Mouse (Mus musculus): ENCODE data around the gene Zyx. TPM values are rescaled to one million over a fixed set of nuclear protein-coding genes. Genes with fewer than 3 reads are reported as not detected.
A peak's percentile ranks its signal among the peaks of the same experiment; 100 is the strongest.

Zyx gene
- polyA plus RNA-seq, 1 experiment, result 467 TPM

DNA sequence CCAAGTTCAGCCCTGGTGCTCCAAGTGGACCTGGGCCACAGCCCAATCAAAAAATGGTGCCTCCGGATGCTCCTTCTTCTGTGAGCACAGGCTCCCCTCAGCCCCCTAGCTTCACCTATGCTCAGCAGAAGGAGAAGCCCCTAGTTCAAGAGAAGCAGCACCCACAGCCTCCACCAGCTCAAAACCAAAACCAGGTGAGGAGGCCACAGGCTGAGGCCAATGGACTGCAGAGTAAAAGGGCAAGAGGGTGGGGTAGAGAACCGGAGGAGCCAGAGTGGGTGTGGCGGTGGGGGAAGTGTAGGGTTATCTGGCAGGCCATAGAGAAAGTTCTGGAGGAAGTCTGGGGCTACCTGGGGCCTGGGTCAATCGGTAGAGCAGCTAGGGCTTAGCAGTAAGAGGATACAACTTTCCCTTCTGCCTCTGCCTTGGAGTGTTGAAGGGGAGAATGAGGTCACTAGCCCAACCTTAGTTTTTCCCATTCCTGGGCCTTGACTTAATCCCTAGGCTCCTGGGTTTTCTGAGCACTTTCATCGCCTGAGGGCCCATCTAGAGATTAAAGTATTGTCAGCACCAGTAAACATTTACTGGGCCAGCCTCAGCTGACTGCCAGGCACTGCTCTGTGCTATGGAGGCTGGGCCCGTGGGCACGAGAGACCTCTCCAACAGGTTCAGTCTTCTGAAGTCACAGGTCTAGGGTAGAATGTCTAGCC, 2.5 kb downstream of the Zyx start:
- peak overlapping the region; percentile 98 for H3K4me3 ChIP-seq
- peaks cover 64% of the 10 kb centered on the region for H3K79me2 ChIP-seq (ENCODE audit: control insufficient read depth, insufficient read depth)
- TF ChIP-seq SRF (IDR thresholded peaks at IDR 0.05; ENCODE audit: control insufficient read depth, insufficient read length, low read depth) (no peak), POLR2A (IDR thresholded peaks at IDR 0.05; ENCODE audit: insufficient read length, low read depth) (peak; percentile 35), CEBPB (IDR thresholded peaks at IDR 0.05; ENCODE audit: insufficient read depth, poor library complexity, severe bottlenecking) (no peak), MYOD1 (IDR thresholded peaks at IDR 0.05; ENCODE audit: control insufficient read depth in 1 of 3, insufficient read length in 2 of 3, low read depth in 2 of 3) (no peak), POLR2AphosphoS2 (IDR thresholded peaks at IDR 0.05; ENCODE audit: insufficient read length, low read depth) (peak; percentile 45)
- H3K36me3 ChIP-seq (ENCODE audit: control insufficient read depth, insufficient read depth), result peaks cover 47% of the 10 kb centered on the region
- H3ac ChIP-seq (ENCODE audit: control insufficient read depth, insufficient read length), result peak overlapping the region; percentile 97
- H3K4me2 ChIP-seq (ENCODE audit: low read depth), result peak overlapping the region; percentile 89
- H3K27me3 ChIP-seq (ENCODE audit: control insufficient read depth, insufficient read depth, insufficient read length), result no peaks in the 10 kb centered on the region

DNA sequence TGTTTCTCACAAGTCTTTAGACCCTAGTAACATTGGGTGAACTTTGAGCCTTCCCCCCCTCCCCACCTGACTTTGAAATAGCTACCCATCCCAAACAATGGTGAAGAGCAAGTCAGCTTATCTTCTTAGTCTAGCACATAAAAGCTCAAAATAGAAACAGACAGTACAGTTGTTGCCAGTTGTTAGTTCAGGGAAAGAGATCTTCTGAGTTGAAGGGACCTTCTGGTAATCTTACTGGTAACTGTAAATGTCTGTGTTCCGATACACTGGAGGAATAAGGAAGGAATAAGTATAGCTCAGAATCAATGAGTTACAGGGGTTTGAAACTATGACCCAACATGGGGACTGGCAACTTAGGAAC, 3.0 kb downstream of the Zyx start:
- H3K79me2 ChIP-seq (ENCODE audit: control insufficient read depth, insufficient read depth), result peaks cover 64% of the 10 kb centered on the region
- H3K36me3 ChIP-seq (ENCODE audit: control insufficient read depth, insufficient read depth), result peaks cover 52% of the 10 kb centered on the region
- H3K4me3 ChIP-seq, result peak overlapping the region; percentile 98
- TF ChIP-seq POLR2AphosphoS2 (IDR thresholded peaks at IDR 0.05; ENCODE audit: insufficient read length, low read depth) (no peak), TCF12 (IDR thresholded peaks at IDR 0.05; ENCODE audit: insufficient read depth, poor library complexity, severe bottlenecking) (no peak), MYOD1 (IDR thresholded peaks at IDR 0.05; ENCODE audit: control insufficient read depth in 1 of 3, insufficient read length in 2 of 3, low read depth in 2 of 3) (no peak), MYOG (IDR thresholded peaks at IDR 0.05; ENCODE audit: control insufficient read depth in 1 of 3, insufficient read depth in 1 of 3, insufficient read length in 2 of 3, low read depth in 2 of 3) (no peak), TCF3 (IDR thresholded peaks at IDR 0.05; ENCODE audit: insufficient read length, low read depth) (no peak), E2F4 (IDR thresholded peaks at IDR 0.05; ENCODE audit: insufficient read depth) (no peak)
- H3K27me3 ChIP-seq (ENCODE audit: control insufficient read depth, insufficient read depth, insufficient read length), result no peaks in the 10 kb centered on the region
- H3ac ChIP-seq (ENCODE audit: control insufficient read depth, insufficient read length), result no peak overlapping the region
- peak overlapping the region; percentile 89 for H3K4me2 ChIP-seq (ENCODE audit: low read depth)

DNA sequence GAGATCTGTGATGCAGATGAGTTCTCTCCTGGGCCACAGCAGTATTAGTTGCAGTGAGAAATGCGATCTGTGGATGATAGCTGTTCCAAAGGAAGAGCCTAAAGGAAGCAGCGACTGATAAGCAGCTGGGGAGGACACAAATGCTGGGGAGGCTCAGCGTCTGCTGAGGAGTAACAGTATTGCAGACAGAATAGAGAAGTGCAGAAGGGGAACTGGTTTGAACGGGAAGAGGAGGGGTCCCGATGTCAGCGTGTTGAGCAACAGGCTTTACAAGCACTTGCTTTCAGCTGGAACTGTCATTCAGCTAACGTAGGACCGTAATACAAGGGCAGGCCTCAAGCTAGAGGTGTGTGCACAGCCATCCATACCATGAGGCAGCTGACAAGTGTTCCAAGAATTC, 3.8 kb downstream of the Zyx start:
- no peak overlapping the region for H3ac ChIP-seq (ENCODE audit: control insufficient read depth, insufficient read length)
- peak overlapping the region; percentile 98 for H3K4me3 ChIP-seq
- H3K27me3 ChIP-seq (ENCODE audit: control insufficient read depth, insufficient read depth, insufficient read length), result no peaks in the 10 kb centered on the region
- peaks cover 64% of the 10 kb centered on the region for H3K79me2 ChIP-seq (ENCODE audit: control insufficient read depth, insufficient read depth)
- H3K4me2 ChIP-seq (ENCODE audit: low read depth), result peak overlapping the region; percentile 89
- H3K36me3 ChIP-seq (ENCODE audit: control insufficient read depth, insufficient read depth), result peaks cover 60% of the 10 kb centered on the region
- TF ChIP-seq MAX (IDR thresholded peaks at IDR 0.05; ENCODE audit: low read depth) (no peak), USF1 (IDR thresholded peaks at IDR 0.05; ENCODE audit: low read depth) (no peak), TCF3 (IDR thresholded peaks at IDR 0.05; ENCODE audit: insufficient read length, low read depth) (no peak), CEBPB (IDR thresholded peaks at IDR 0.05; ENCODE audit: insufficient read depth, poor library complexity, severe bottlenecking) (0 out of 2 replicates have a peak, but pooled peaks have one; percentile 22), POLR2A (IDR thresholded peaks at IDR 0.05; ENCODE audit: insufficient read length, low read depth) (peak; percentile 54), SRF (IDR thresholded peaks at IDR 0.05; ENCODE audit: control insufficient read depth, insufficient read length, low read depth) (no peak), MYOG (IDR thresholded peaks at IDR 0.05; ENCODE audit: control insufficient read depth in 1 of 3, insufficient read depth in 1 of 3, insufficient read length in 2 of 3, low read depth in 2 of 3) (peak in 1 of 3 experiments; percentile 5), REST (IDR thresholded peaks at IDR 0.05; ENCODE audit: insufficient read depth, insufficient read length) (no peak), MYOD1 (IDR thresholded peaks at IDR 0.05; ENCODE audit: control insufficient read depth in 1 of 3, insufficient read length in 2 of 3, low read depth in 2 of 3) (peak in 1 of 3 experiments; percentile 50), E2F4 (IDR thresholded peaks at IDR 0.05; ENCODE audit: insufficient read depth) (no peak), POLR2AphosphoS2 (IDR thresholded peaks at IDR 0.05; ENCODE audit: insufficient read length, low read depth) (peak; percentile 65), TCF12 (IDR thresholded peaks at IDR 0.05; ENCODE audit: insufficient read depth, poor library complexity, severe bottlenecking) (no peak)

DNA sequence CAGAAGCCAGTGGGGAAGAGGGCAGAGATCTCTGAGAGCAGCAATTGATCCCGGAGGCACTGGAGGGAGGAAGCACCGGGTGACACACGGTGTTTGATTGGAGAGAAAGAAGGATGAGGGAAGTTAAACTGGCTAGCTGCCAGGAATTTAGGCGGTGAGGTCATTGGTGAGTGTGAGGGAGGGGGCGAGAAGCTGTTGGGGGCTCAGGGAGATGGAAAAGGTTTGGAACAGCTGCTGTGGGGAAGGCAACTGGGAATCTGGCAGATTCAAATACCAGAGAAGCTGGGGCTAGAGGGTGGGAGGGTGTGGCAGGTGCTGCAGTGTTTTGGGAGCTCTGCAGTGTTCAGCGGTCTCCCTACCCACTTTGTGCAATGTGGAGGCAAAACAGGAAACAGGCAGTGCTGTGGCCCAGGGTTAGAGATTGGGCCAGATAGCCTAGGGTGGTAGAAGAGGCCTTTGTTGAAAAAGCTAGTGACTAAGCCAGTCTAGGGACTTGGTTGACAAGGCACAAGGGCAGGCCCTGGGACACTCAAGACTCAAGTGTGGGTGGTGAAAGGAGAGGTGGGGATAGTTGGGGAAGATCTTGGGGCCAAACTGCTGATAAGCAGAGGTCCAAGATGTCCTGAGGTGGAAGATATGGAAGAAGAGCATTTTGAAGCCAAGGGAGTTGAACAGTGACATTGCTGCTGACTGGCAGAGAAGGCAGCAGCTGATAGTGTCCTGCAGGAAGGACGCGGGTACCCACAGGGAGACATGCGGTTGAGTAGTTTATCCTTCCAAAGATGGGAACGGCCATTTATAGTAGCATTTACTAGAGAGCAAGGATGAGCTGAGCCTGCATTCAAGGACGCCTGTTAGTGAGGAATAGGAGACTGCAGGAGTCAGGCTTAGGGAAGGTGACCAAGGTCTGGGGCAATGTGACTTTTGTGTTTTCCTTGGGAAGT, 4.9 kb downstream of the Zyx start:
- Histone ChIP-seq H3K4me2 (ENCODE audit: low read depth) (peak overlapping the region; percentile 89), H3K27me3 (ENCODE audit: control insufficient read depth, insufficient read depth, insufficient read length) (no peaks in the 10 kb centered on the region), H3ac (ENCODE audit: control insufficient read depth, insufficient read length) (no peak overlapping the region), H3K79me2 (ENCODE audit: control insufficient read depth, insufficient read depth) (peaks cover 64% of the 10 kb centered on the region), H3K4me3 (peak overlapping the region; percentile 98), H3K36me3 (ENCODE audit: control insufficient read depth, insufficient read depth) (peaks cover 71% of the 10 kb centered on the region)
- TF ChIP-seq TCF12 (IDR thresholded peaks at IDR 0.05; ENCODE audit: insufficient read depth, poor library complexity, severe bottlenecking), result peak; percentile 95
- TF ChIP-seq TCF3 (IDR thresholded peaks at IDR 0.05; ENCODE audit: insufficient read length, low read depth), result peak; percentile 59
- no peak for TF ChIP-seq E2F4 (IDR thresholded peaks at IDR 0.05; ENCODE audit: insufficient read depth)
- TF ChIP-seq POLR2A (IDR thresholded peaks at IDR 0.05; ENCODE audit: insufficient read length, low read depth), result peak; percentile 31
- TF ChIP-seq MAX (IDR thresholded peaks at IDR 0.05; ENCODE audit: low read depth), result no peak
- no peak for TF ChIP-seq REST (IDR thresholded peaks at IDR 0.05; ENCODE audit: insufficient read depth, insufficient read length)
- peak; percentile 78 to 99 (median 91) for TF ChIP-seq MYOG (IDR thresholded peaks at IDR 0.05; ENCODE audit: control insufficient read depth in 1 of 3, insufficient read depth in 1 of 3, insufficient read length in 2 of 3, low read depth in 2 of 3)
- peak; percentile 58 to 95 (median 95) for TF ChIP-seq MYOD1 (IDR thresholded peaks at IDR 0.05; ENCODE audit: control insufficient read depth in 1 of 3, insufficient read length in 2 of 3, low read depth in 2 of 3)
- peak; percentile 84 for TF ChIP-seq POLR2AphosphoS2 (IDR thresholded peaks at IDR 0.05; ENCODE audit: insufficient read length, low read depth)
- TF ChIP-seq CEBPB (IDR thresholded peaks at IDR 0.05; ENCODE audit: insufficient read depth, poor library complexity, severe bottlenecking), result peak; percentile 19; the same call in 1 of the 2 replicates
